Mouse (Mus musculus): ENCODE data around the gene Ptgir. TPM values are rescaled to one million over a fixed set of nuclear protein-coding genes. Genes with fewer than 3 reads are reported as not detected.

Ptgir gene
- total RNA-seq, 1 experiment from 2014 or later, result 1.2 TPM

- peak; percentile 91 for DNase-seq
Measured at GRCm38 (mm10) chr7:16891641-16892351, 14.5 kb upstream of the Ptgir start, which contains the start of gene Gng8. Gene Gng8, plus strand, starts transcription at chr7:16891786.

DNA sequence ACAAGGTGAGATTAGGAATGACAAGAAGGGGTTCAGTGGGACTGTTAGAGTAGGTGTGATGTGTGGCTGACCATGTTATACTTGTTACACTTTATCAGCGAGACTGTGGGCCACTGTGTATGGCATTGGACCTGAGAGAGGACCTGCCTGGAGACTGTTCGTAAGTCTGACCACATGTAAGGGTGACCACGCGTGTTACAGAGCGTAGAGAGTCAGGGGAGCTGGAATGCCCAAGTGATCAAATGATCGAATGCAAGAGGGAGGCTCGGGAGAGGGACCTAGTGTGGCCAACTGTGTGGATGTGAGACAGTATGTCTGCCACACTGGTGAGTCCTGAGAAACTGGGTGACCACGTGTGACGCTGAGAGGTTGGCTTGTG is 13.9 kb upstream of the Ptgir start:
- no peak for DNase-seq

- no peak for DNase-seq
Measured at GRCm38 (mm10) chr7:16893612-16894011, 12.7 kb upstream of the Ptgir start.

- DNase-seq, result no peak
Measured at GRCm38 (mm10) chr7:16894279-16894678, 12.0 kb upstream of the Ptgir start.

- peak; percentile 88 for DNase-seq
Measured at GRCm38 (mm10) chr7:16895000-16895399, 11.3 kb upstream of the Ptgir start.

DNA sequence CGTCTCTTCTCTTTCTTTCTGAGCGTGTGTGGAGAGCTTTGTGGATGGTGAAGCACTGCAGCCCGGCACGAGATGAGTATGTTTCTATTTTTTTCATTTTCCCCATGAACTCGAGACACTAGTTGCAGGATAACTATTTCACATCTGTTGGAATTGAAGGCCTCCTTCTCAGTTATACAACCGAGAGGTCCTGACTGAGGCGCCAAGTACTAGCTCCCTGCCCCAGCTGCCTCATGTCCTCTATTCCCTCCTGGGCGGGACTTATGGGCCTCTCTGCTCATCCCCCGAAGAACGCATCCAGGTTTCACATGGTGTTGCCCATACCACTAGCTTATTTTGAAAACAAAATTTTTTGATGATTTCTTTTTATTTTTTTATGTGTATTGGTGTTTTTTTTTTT is 10.8 kb upstream of the Ptgir start:
- DNase-seq, result no peak

GRCm38 (mm10) chr7:16900526-16900925 is 5.8 kb upstream of the Ptgir start:
- no peak for DNase-seq

- DNase-seq, result no peak
Measured at GRCm38 (mm10) chr7:16903439-16903955, 2.8 kb upstream of the Ptgir start.

GRCm38 (mm10) chr7:16904120-16904675 is 2.1 kb upstream of the Ptgir start:
- DNase-seq, result no peak

- DNase-seq, result peak; percentile 68
Measured at GRCm38 (mm10) chr7:16905491-16906021, 734 bp upstream of the Ptgir start.

GRCm38 (mm10) chr7:16906889-16907559 is 734 bp downstream of the Ptgir start:
- no peak for DNase-seq

GRCm38 (mm10) chr7:16907842-16908241 is 1.6 kb downstream of the Ptgir start:
- DNase-seq, result no peak

DNA sequence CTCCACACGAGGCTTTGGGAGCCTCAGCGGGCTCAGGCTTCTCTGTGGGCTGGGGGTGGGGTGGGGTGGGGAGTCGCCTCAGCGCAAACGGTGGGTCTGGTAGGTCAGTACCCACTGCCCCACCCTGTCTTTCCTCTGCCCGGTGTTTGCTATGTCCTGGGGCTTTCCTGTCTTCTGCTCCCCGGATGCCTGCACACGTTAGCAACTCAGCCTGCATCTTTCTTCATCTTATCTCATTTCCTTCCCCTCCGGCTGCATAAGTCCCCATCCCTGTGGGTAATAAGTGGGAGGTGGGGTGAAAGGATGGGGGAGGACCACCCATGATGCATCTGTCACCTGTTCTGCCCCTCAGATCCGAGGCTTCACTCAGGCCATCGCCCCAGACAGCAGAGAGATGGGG is 2.1 kb downstream of the Ptgir start:
- DNase-seq, result no peak

GRCm38 (mm10) chr7:16908859-16909258 is 2.6 kb downstream of the Ptgir start:
- no peak for DNase-seq

DNA sequence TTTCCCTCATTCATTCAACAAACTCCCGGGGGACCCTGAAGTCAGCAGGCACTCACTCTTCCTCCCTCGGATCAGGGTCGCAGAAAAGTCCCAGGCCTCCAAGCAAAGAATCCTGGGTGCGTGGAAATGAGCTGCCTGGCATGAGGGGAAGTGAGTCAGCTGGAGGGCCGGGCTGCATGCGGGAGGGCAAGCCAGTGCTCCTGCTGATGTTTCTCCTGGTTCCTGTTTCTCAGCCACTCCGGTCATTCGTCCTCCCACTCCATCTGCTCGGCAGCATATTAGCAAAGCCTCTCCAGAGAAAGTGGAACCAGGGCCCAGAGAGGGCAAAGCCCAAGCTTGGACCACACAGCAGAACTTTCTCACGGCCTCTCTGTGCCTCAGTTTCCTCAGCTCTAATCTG is 3.6 kb downstream of the Ptgir start:
- DNase-seq, result peak; percentile 30

DNA sequence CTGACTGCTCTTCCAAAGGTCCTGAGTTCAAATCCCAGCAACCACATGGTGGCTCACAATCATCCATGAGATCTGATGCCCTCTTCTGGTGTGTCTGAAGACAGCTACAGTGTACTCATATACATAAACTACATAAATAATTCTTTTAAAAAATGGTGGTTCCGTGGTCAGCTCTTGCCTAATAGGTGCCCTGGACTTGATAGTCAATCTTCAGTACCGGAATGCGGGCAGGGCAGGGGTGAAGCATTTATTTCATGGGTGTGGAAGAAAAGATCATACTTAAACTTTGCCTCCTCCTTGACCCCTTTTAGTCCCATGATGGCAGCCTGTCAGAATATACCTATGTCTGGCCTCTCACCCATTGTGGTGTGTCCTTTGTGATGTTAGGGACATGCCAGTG is 5.6 kb downstream of the Ptgir start:
- DNase-seq, result no peak

DNA sequence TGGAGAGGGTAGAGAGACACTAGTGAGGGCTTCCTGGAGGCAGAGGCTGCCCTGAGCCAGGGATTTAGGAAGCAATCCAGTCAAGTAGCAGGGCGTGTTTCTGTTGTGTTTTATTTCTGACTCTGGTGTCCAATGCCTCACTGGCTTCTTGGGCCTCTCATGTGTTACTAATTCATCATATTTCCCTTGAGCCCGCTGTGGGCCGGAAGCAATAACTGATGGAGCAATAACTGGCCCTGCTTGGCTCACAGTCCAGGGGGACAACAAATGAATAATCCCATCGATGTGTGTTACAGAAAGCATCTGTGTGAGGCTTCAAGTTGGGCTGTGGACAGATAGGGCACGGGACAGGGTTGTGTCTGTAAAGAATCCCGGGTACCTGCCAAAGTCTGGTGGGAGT is 6.1 kb downstream of the Ptgir start:
- DNase-seq, result peak; percentile 27

GRCm38 (mm10) chr7:16913806-16914452 is 7.6 kb downstream of the Ptgir start:
- peak; percentile 85 for DNase-seq

DNA sequence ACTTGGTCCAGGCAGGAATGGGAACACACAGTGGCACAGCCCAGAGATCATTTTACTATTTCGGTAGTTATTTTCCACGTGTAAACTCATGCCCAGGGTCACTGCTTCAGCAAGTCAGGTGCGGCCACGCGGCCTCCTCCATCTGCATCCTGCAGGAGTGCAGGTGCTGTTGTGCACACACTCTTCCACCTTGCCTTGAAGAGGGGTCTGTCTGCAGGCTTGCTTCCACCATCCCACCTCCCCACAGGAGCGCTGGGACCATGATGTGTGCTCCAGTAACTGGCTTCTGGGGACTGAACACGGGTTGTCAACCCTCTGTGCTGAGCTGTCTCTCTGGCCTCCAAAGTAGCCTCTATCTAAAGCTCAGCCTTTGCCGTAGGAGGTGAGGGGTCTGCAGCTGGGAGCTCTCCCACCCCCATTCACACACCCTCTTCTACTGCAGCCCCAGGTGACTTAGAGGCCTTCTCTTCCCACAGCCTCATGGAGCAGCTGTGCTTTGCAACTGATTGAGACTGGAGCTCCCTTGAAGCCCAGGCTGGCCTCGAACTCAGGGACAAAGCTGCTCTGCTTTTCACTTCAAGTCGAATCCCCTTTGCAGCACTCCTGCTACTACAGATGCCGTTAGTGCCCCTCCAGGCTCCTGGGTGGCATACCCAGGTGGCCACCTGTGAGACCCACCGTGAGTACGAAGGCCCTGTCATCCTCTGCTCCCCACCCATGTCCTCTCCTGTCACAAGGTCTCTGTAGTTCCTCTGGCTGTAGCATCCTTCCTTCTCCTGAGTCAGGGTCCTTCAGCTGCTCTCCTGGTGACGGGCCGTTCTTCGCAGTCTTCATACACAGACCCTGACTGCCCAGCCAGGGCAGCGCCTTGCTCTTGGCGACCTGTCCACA is 8.4 kb downstream of the Ptgir start:
- DNase-seq, result no peak

DNA sequence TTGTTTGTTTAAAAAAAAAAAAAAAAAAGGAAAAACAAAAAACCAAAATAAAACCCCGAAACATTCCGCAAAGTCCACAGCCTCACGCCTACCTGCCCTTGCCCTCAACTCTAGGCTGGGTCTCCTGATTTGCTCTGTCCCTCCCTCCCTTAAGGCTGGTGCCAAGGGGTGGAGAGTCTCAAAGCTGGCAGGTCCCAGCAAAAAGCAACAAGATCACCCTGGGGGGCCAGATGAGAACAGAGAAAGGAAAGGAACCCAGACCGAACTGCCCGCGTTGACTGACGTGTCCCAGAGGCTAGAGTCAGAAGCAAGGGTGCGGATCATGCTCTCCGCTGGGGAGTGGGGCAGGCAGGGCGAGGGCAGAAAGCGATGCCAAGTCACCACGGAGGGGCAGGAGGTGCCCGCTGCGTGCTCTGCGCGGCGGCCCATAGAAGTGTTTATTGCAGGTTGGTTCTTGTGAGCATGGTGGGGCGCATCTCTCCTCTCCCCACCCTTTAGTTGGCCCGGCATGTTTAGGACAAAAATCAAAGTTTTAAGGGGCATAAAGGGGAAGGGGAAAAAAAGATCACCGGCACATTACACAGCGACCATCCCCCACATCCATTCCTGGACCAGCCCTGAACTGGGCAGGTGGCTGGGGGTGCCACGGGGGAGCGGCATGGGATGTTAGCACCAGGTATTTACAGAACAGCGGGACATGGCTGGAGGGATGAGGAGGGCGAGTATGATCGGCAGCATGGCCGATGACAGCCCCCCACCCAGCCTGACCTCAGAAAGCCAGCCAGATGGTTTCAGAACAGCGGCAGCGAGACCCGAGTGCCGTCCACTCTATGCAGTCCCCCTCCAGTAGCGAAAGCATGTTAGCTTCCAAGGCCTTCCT is 9.4 kb downstream of the Ptgir start:
- no peak for DNase-seq
